Mouse (Mus musculus): ENCODE data around the gene Apela. TPM values are rescaled to one million over a fixed set of nuclear protein-coding genes. Genes with fewer than 3 reads are reported as not detected.
"Not testable (repeated sequence)": the region's sequence is repeated elsewhere in the genome, so short reads cannot be mapped to it uniquely, and the experiment has no call there.

Gene Apela
- polyA plus RNA-seq, 1 experiment from 2014 or later: 0.70 TPM

GRCm38 (mm10) chr8:65032107-65032506 is 5.0 kb downstream of the Apela start:
- no peak for ATAC-seq (ENCODE audit: low read depth)
- no peaks in the 10 kb centered on the region for H3K36me3 ChIP-seq (ENCODE audit: control insufficient read depth, insufficient read depth, low read length)
- no peak overlapping the region for H3K4me3 ChIP-seq (ENCODE audit: low read length)
- no peaks in the 10 kb centered on the region for H3K9me3 ChIP-seq (ENCODE audit: control insufficient read depth, low read length)
- 95% methylated on average over 1 of the region's 1 CpGs for WGBS
- H3K27ac ChIP-seq (ENCODE audit: low read length): no peak overlapping the region
- H3K4me2 ChIP-seq (ENCODE audit: low read depth, low read length): no peak overlapping the region
- no peaks in the 10 kb centered on the region for H3K4me1 ChIP-seq (replicated peaks; ENCODE audit: control insufficient read depth, insufficient read depth, low read length)
- no peaks in the 10 kb centered on the region for H3K27me3 ChIP-seq (ENCODE audit: control insufficient read depth, insufficient read depth, low read depth, low read length)
- H3K9ac ChIP-seq (ENCODE audit: low read length): no peak overlapping the region

GRCm38 (mm10) chr8:65030735-65031485 is 6.2 kb downstream of the Apela start:
- Histone ChIP-seq H3K27me3 (ENCODE audit: control insufficient read depth, insufficient read depth, low read depth, low read length) (no peaks in the 10 kb centered on the region), H3K9ac (ENCODE audit: low read length) (no peak overlapping the region), H3K36me3 (ENCODE audit: control insufficient read depth, insufficient read depth, low read length) (no peaks in the 10 kb centered on the region), H3K4me1 (replicated peaks; ENCODE audit: control insufficient read depth, insufficient read depth, low read length) (no peaks in the 10 kb centered on the region), H3K4me2 (ENCODE audit: low read depth, low read length) (no peak overlapping the region), H3K27ac (ENCODE audit: low read length) (no peak overlapping the region), H3K4me3 (ENCODE audit: low read length) (no peak overlapping the region), H3K9me3 (ENCODE audit: control insufficient read depth, low read length) (no peaks in the 10 kb centered on the region)
- WGBS: 60% methylated on average over 4 of the region's 4 CpGs
- no peak for ATAC-seq (ENCODE audit: low read depth)

DNA sequence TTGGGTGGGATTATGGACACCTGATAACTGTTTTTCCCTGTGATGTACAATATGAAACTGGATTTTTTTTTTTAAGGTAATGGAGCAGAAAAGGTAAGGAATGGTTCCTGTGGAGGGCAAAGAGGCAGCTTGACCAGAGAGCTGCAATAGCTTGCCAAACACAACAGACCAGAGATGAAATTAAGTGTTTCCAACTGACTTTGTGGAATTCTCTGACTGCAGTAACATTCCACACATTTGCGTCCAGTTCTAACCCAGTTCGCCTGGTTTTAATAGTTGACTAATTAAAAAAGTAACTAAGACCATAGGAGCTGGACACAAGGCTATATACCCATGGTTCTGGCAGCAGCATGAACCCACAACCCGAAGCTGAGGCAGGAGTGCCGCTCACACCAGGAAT is 7.4 kb downstream of the Apela start:
- Histone ChIP-seq H3K9me3 (ENCODE audit: control insufficient read depth, low read length) (no peaks in the 10 kb centered on the region), H3K36me3 (ENCODE audit: control insufficient read depth, insufficient read depth, low read length) (no peaks in the 10 kb centered on the region), H3K4me3 (ENCODE audit: low read length) (no peak overlapping the region), H3K27me3 (ENCODE audit: control insufficient read depth, insufficient read depth, low read depth, low read length) (no peaks in the 10 kb centered on the region), H3K27ac (ENCODE audit: low read length) (no peak overlapping the region), H3K4me2 (ENCODE audit: low read depth, low read length) (no peak overlapping the region), H3K4me1 (replicated peaks; ENCODE audit: control insufficient read depth, insufficient read depth, low read length) (no peaks in the 10 kb centered on the region), H3K9ac (ENCODE audit: low read length) (no peak overlapping the region)
- 75% methylated on average over 4 of the region's 4 CpGs for WGBS
- no peak for ATAC-seq (ENCODE audit: low read depth)

- Histone ChIP-seq H3K27ac (ENCODE audit: low read length) (no peak overlapping the region), H3K4me3 (ENCODE audit: low read length) (no peak overlapping the region), H3K36me3 (ENCODE audit: control insufficient read depth, insufficient read depth, low read length) (no peaks in the 10 kb centered on the region), H3K9me3 (ENCODE audit: control insufficient read depth, low read length) (no peaks in the 10 kb centered on the region), H3K9ac (ENCODE audit: low read length) (no peak overlapping the region), H3K4me1 (replicated peaks; ENCODE audit: control insufficient read depth, insufficient read depth, low read length) (no peaks in the 10 kb centered on the region), H3K27me3 (ENCODE audit: control insufficient read depth, insufficient read depth, low read depth, low read length) (no peaks in the 10 kb centered on the region), H3K4me2 (ENCODE audit: low read depth, low read length) (no peak overlapping the region)
- no peak for ATAC-seq (ENCODE audit: low read depth)
- whole genome bisulfite sequencing: 73% methylated on average over 12 of the region's 12 CpGs
Measured at GRCm38 (mm10) chr8:65028959-65029686, 8.0 kb downstream of the Apela start.

GRCm38 (mm10) chr8:65022485-65022884 is 14.7 kb downstream of the Apela start:
- H3K4me2 ChIP-seq (ENCODE audit: low read depth, low read length): no peak overlapping the region
- H3K36me3 ChIP-seq (ENCODE audit: control insufficient read depth, insufficient read depth, low read length): no peaks in the 10 kb centered on the region
- WGBS: 45% methylated on average over 8 of the region's 8 CpGs
- H3K4me3 ChIP-seq (ENCODE audit: low read length): no peak overlapping the region
- no peak overlapping the region for H3K27ac ChIP-seq (ENCODE audit: low read length)
- no peaks in the 10 kb centered on the region for H3K27me3 ChIP-seq (ENCODE audit: control insufficient read depth, insufficient read depth, low read depth, low read length)
- H3K9me3 ChIP-seq (ENCODE audit: control insufficient read depth, low read length): no peaks in the 10 kb centered on the region
- no peak overlapping the region for H3K9ac ChIP-seq (ENCODE audit: low read length)
- no peak for ATAC-seq (ENCODE audit: low read depth)
- H3K4me1 ChIP-seq (replicated peaks; ENCODE audit: control insufficient read depth, insufficient read depth, low read length): no peaks in the 10 kb centered on the region

GRCm38 (mm10) chr8:65018423-65018822 is 18.7 kb downstream of the Apela start, which contains the start of the genes Trim61 and Trim60:
TSS of gene Trim61 (minus strand) at chr8:65018523.
TSS of gene Trim60 (minus strand) at chr8:65018584.
- Histone ChIP-seq H3K9ac (ENCODE audit: low read length) (no peak within 1 kb of the TSS), H3K27ac (ENCODE audit: low read length) (no peak within 1 kb of the TSS), H3K4me3 (ENCODE audit: low read length) (no peak within 1 kb of the TSS), H3K27me3 (ENCODE audit: control insufficient read depth, insufficient read depth, low read depth, low read length) (no peaks in the 10 kb centered on the region), H3K36me3 (ENCODE audit: control insufficient read depth, insufficient read depth, low read length) (no peaks in the 10 kb centered on the region), H3K4me1 (replicated peaks; ENCODE audit: control insufficient read depth, insufficient read depth, low read length) (no peaks in the 10 kb centered on the region), H3K4me2 (ENCODE audit: low read depth, low read length) (no peak within 1 kb of the TSS), H3K9me3 (ENCODE audit: control insufficient read depth, low read length) (no peaks in the 10 kb centered on the region)
- ATAC-seq (ENCODE audit: low read depth): no peak
- WGBS: 84% methylated on average over 8 of the region's 8 CpGs

DNA sequence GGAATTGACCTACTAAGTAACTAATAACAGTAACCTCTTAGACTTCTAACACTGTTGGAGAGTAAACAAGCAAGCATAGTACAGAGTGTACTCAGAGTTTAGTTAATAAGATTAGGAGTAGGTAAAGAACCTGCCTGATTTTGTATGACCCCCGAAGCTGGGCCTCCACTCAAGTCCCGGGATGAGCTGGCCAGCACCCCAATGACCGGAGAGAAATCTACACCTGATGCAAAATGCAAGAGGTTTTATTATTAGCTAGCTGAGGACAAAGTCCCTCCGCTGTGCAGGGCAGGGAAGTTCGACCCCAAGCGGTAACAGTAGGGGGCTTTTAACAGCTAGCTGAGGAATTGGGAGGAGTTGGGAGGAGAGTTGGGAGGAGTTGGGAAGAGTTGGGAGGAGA is 29.5 kb downstream of the Apela start:
- H3K9ac ChIP-seq (ENCODE audit: low read length); H3K27me3 ChIP-seq (ENCODE audit: control insufficient read depth, insufficient read depth, low read depth, low read length); H3K36me3 ChIP-seq (ENCODE audit: control insufficient read depth, insufficient read depth, low read length); H3K4me1 ChIP-seq (replicated peaks; ENCODE audit: control insufficient read depth, insufficient read depth, low read length); H3K9me3 ChIP-seq (ENCODE audit: control insufficient read depth, low read length); H3K4me2 ChIP-seq (ENCODE audit: low read depth, low read length); ATAC-seq (ENCODE audit: low read depth); H3K4me3 ChIP-seq (ENCODE audit: low read length); H3K27ac ChIP-seq (ENCODE audit: low read length): not testable (repeated sequence)
- 76% methylated on average over 6 of the region's 6 CpGs for WGBS

DNA sequence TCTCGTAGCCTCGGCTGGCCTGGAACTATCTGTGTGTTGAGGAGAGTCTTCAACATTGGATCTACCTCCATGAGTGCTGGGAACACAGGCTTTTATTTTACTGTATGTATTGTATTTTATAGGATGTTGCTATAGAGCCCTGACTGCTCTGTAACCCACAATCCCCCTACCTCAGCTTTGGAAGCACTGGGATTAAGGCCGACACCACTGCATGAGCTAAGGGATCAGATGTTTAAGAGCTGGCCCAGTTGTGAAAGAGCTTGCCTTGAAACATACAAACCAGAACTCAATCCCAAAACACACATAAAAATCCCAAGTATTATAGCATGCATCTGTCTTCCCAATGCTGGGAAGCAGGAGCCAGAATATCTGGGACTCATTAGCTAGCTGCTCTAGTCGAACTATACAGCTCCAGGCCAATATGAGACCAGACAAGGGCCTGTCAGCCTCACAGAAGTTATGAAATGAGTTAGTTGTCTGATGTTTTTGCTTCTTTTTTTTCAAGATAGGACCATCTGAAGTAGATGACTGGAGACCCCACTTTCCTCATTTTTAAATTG is 38.2 kb downstream of the Apela start:
- no peak overlapping the region for H3K27ac ChIP-seq (ENCODE audit: low read length)
- H3K4me3 ChIP-seq (ENCODE audit: low read length): no peak overlapping the region
- no peak for ATAC-seq (ENCODE audit: low read depth)
- WGBS: 86% methylated on average over 4 of the region's 4 CpGs
- no peaks in the 10 kb centered on the region for H3K9me3 ChIP-seq (ENCODE audit: control insufficient read depth, low read length)
- H3K9ac ChIP-seq (ENCODE audit: low read length): no peak overlapping the region
- no peaks in the 10 kb centered on the region for H3K36me3 ChIP-seq (ENCODE audit: control insufficient read depth, insufficient read depth, low read length)
- H3K27me3 ChIP-seq (ENCODE audit: control insufficient read depth, insufficient read depth, low read depth, low read length): no peaks in the 10 kb centered on the region
- no peaks in the 10 kb centered on the region for H3K4me1 ChIP-seq (replicated peaks; ENCODE audit: control insufficient read depth, insufficient read depth, low read length)
- H3K4me2 ChIP-seq (ENCODE audit: low read depth, low read length): no peak overlapping the region

DNA sequence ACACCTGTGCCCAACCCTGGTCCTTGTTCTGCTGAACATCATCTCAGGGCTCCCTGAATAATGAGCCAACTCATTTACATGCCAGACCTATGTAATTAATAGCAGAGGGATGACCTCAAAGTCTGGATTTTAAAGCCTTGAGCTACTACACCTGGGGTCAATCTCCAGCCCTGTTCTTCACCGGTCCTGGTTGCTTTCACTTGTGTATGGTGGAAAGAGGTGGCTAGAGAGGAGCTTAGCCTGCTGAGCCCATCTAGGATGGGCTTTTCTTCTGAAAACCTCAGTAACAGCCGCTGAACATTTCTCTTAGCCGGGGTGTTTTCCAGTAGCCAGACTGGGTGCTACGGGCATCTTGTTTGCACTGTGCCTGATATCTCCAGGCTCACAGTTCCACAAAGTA is 49.4 kb downstream of the Apela start, which contains the start of gene Trim75:
TSS of gene Trim75 (minus strand) at position 101 of the 400 bp plus-strand sequence.
- Histone ChIP-seq H3K4me2 (ENCODE audit: low read depth, low read length) (no peak within 1 kb of the TSS), H3K36me3 (ENCODE audit: control insufficient read depth, insufficient read depth, low read length) (no peaks in the 10 kb centered on the region), H3K27me3 (ENCODE audit: control insufficient read depth, insufficient read depth, low read depth, low read length) (no peaks in the 10 kb centered on the region), H3K9ac (ENCODE audit: low read length) (no peak within 1 kb of the TSS), H3K27ac (ENCODE audit: low read length) (no peak within 1 kb of the TSS), H3K4me3 (ENCODE audit: low read length) (no peak within 1 kb of the TSS), H3K9me3 (ENCODE audit: control insufficient read depth, low read length) (peaks cover 2% of the 10 kb centered on the region; the same call in 1 of the 2 replicates), H3K4me1 (replicated peaks; ENCODE audit: control insufficient read depth, insufficient read depth, low read length) (no peaks in the 10 kb centered on the region)
- no peak for ATAC-seq (ENCODE audit: low read depth)
- 82% methylated on average over 4 of the region's 4 CpGs for WGBS

All from lung, embryonic 16.5 days (tissue).